Mouse (Mus musculus) liver, embryonic 12.5 days (tissue): ENCODE data around the gene Camta1. TPM values are rescaled to one million over a fixed set of nuclear protein-coding genes. Genes with fewer than 3 reads are reported as not detected.

Experiments used
- ATAC-seq: fragments of 200-750 bp; cut with Nextera tagmentation; 2 replicates; pipeline ENCODE4 v1.8.0; 2017; ENCODE audit warnings: moderate number of reproducible peaks, mild to moderate bottlenecking, moderate library complexity
- H3K27ac ChIP-seq: fragments of 300-500 bp; sonication (generic); 2 replicates; pipeline ENCODE4 v1.5.1; 2016; ENCODE audit warnings: mild to moderate bottlenecking
- H3K27me3 ChIP-seq: fragments of 300-500 bp; sonication (generic); replicated peaks from 2 replicates; pipeline ENCODE4 v1.6.1; 2016; ENCODE audit warnings: mild to moderate bottlenecking, moderate library complexity
- H3K36me3 ChIP-seq: fragments of 300-500 bp; sonication (generic); 2 replicates; pipeline ENCODE4 v1.6.1; 2016; ENCODE audit warnings: mild to moderate bottlenecking, moderate library complexity
- H3K4me1 ChIP-seq: fragments of 300-500 bp; sonication (generic); 2 replicates; pipeline ENCODE4 v1.6.1; 2016
- H3K4me2 ChIP-seq: fragments of 300-500 bp; sonication (generic); 2 replicates; pipeline ENCODE4 v1.6.1; 2016; ENCODE audit warnings: mild to moderate bottlenecking, moderate library complexity
- H3K4me3 ChIP-seq: fragments of 300-500 bp; sonication (generic); 2 replicates; pipeline ENCODE4 v1.5.1; 2016; ENCODE audit warnings: mild to moderate bottlenecking, moderate library complexity
- H3K9ac ChIP-seq: fragments of 300-500 bp; sonication (generic); 2 replicates; pipeline ENCODE4 v1.6.1; 2016; ENCODE audit warnings: mild to moderate bottlenecking, moderate library complexity
- H3K9me3 ChIP-seq: fragments of 300-500 bp; sonication (generic); replicated peaks from 2 replicates; pipeline ENCODE4 v1.6.1; 2016; ENCODE audit warnings: mild to moderate bottlenecking, moderate library complexity
- WGBS: fragments of 180-500 bp; shearing (Covaris S2); methylation state at CpG from one replicate; pipeline ENCODE4 v1.1.7; 2016; ENCODE audit not compliant: insufficient replicate concordance; 5-methylcytosine and 5-hydroxymethylcytosine counted together
- polyA plus RNA-seq: library from polyadenylated mRNA; unstranded; fragments of >200 nt; fragmentation: Nextera tagmentation; extraction: Ambion mirVana; gene quantifications from 2 replicates; pipeline ENCODE4 v1.2.1, GENCODE M21; 2016

The Camta1 gene
- polyA plus RNA-seq, 1 experiment from 2014 or later, result 49.6 TPM

- Histone ChIP-seq H3K36me3 (peaks cover 7% of the 10 kb centered on the region; the same call in 1 of the 2 replicates), H3K9ac (no peak overlapping the region), H3K4me2 (no peak overlapping the region), H3K9me3 (no peaks in the 10 kb centered on the region), H3K4me3 (no peak overlapping the region), H3K4me1 (peaks cover 67% of the 10 kb centered on the region), H3K27ac (no peak overlapping the region), H3K27me3 (no peaks in the 10 kb centered on the region)
- ATAC-seq, result peak; percentile 60; the same call in 1 of the 2 replicates
- WGBS, result 21% methylated on average over 3 of the region's 3 CpGs
Observed at GRCm38 (mm10) chr4:151817981-151818766, 43.5 kb downstream of the Camta1 start.

- H3K36me3 ChIP-seq, result 0 out of 2 replicates have a peak, but pooled peaks cover 2% of the 10 kb centered on the region
- WGBS, result 94% methylated on average over 4 of the region's 4 CpGs
- H3K4me2 ChIP-seq, result no peak overlapping the region
- H3K9me3 ChIP-seq, result no peaks in the 10 kb centered on the region
- no peak overlapping the region for H3K9ac ChIP-seq
- H3K4me1 ChIP-seq, result peaks cover 52% of the 10 kb centered on the region
- H3K4me3 ChIP-seq, result no peak overlapping the region
- no peak overlapping the region for H3K27ac ChIP-seq
- ATAC-seq, result no peak
- H3K27me3 ChIP-seq, result no peaks in the 10 kb centered on the region
Observed at GRCm38 (mm10) chr4:151813711-151814110, 48.0 kb downstream of the Camta1 start.

GRCm38 (mm10) chr4:151805685-151806084, 56.0 kb downstream of the Camta1 start:
- Histone ChIP-seq H3K27me3 (no peaks in the 10 kb centered on the region), H3K27ac (no peak overlapping the region), H3K36me3 (no peaks in the 10 kb centered on the region), H3K9me3 (no peaks in the 10 kb centered on the region), H3K9ac (no peak overlapping the region), H3K4me3 (no peak overlapping the region), H3K4me2 (no peak overlapping the region), H3K4me1 (peaks cover 21% of the 10 kb centered on the region)
- no peak for ATAC-seq
- WGBS, result 73% methylated on average over 4 of the region's 4 CpGs

GRCm38 (mm10) chr4:151805046-151805445, 56.6 kb downstream of the Camta1 start:
- Histone ChIP-seq H3K4me2 (no peak overlapping the region), H3K27ac (no peak overlapping the region), H3K9me3 (no peaks in the 10 kb centered on the region), H3K4me3 (no peak overlapping the region), H3K9ac (no peak overlapping the region), H3K27me3 (no peaks in the 10 kb centered on the region), H3K4me1 (peaks cover 23% of the 10 kb centered on the region), H3K36me3 (no peaks in the 10 kb centered on the region)
- no peak for ATAC-seq
- WGBS, result 82% methylated on average over 6 of the region's 6 CpGs

GRCm38 (mm10) chr4:151804208-151804607, 57.5 kb downstream of the Camta1 start:
- Histone ChIP-seq H3K9me3 (no peaks in the 10 kb centered on the region), H3K9ac (no peak overlapping the region), H3K36me3 (no peaks in the 10 kb centered on the region), H3K4me1 (peaks cover 23% of the 10 kb centered on the region), H3K27ac (no peak overlapping the region), H3K4me3 (no peak overlapping the region), H3K27me3 (no peaks in the 10 kb centered on the region), H3K4me2 (no peak overlapping the region)
- no peak for ATAC-seq
- 80% methylated on average over 2 of the region's 2 CpGs for WGBS

GRCm38 (mm10) chr4:151798630-151799029, 63.0 kb downstream of the Camta1 start:
- H3K4me1 ChIP-seq, result peaks cover 13% of the 10 kb centered on the region
- 78% methylated on average over 2 of the region's 2 CpGs for WGBS
- H3K9ac ChIP-seq, result no peak overlapping the region
- no peaks in the 10 kb centered on the region for H3K36me3 ChIP-seq
- H3K27ac ChIP-seq, result no peak overlapping the region
- H3K9me3 ChIP-seq, result no peaks in the 10 kb centered on the region
- no peak overlapping the region for H3K4me2 ChIP-seq
- no peaks in the 10 kb centered on the region for H3K27me3 ChIP-seq
- ATAC-seq, result no peak
- H3K4me3 ChIP-seq, result no peak overlapping the region

- H3K4me3 ChIP-seq, result no peak overlapping the region
- no peak for ATAC-seq
- WGBS, result 72% methylated on average over 5 of the region's 5 CpGs
- no peaks in the 10 kb centered on the region for H3K9me3 ChIP-seq
- H3K27ac ChIP-seq, result no peak overlapping the region
- no peaks in the 10 kb centered on the region for H3K4me1 ChIP-seq
- peaks cover 18% of the 10 kb centered on the region for H3K36me3 ChIP-seq
- H3K4me2 ChIP-seq, result no peak overlapping the region
- H3K9ac ChIP-seq, result no peak overlapping the region
- H3K27me3 ChIP-seq, result no peaks in the 10 kb centered on the region
Observed at GRCm38 (mm10) chr4:151793694-151794093, 68.0 kb downstream of the Camta1 start.

- Histone ChIP-seq H3K27ac (no peak overlapping the region), H3K36me3 (peaks cover 29% of the 10 kb centered on the region), H3K27me3 (no peaks in the 10 kb centered on the region), H3K4me1 (no peaks in the 10 kb centered on the region), H3K9me3 (no peaks in the 10 kb centered on the region), H3K4me2 (no peak overlapping the region), H3K9ac (no peak overlapping the region), H3K4me3 (no peak overlapping the region)
- 82% methylated on average over 16 of the region's 16 CpGs for WGBS
- ATAC-seq, result no peak
Observed at GRCm38 (mm10) chr4:151786946-151787705, 74.5 kb downstream of the Camta1 start.

GRCm38 (mm10) chr4:151780511-151780910, 81.2 kb downstream of the Camta1 start:
- Histone ChIP-seq H3K27ac (no peak overlapping the region), H3K36me3 (peaks cover 16% of the 10 kb centered on the region; the same call in 1 of the 2 replicates), H3K4me2 (no peak overlapping the region), H3K4me1 (no peaks in the 10 kb centered on the region), H3K27me3 (no peaks in the 10 kb centered on the region), H3K9ac (no peak overlapping the region), H3K4me3 (no peak overlapping the region), H3K9me3 (no peaks in the 10 kb centered on the region)
- ATAC-seq, result no peak
- 85% methylated on average over 6 of the region's 6 CpGs for WGBS

GRCm38 (mm10) chr4:151779962-151780459, 81.7 kb downstream of the Camta1 start:
- 81% methylated on average over 12 of the region's 12 CpGs for WGBS
- Histone ChIP-seq H3K4me2 (no peak overlapping the region), H3K9me3 (no peaks in the 10 kb centered on the region), H3K36me3 (peaks cover 16% of the 10 kb centered on the region; the same call in 1 of the 2 replicates), H3K9ac (no peak overlapping the region), H3K4me1 (no peaks in the 10 kb centered on the region), H3K27ac (no peak overlapping the region), H3K27me3 (no peaks in the 10 kb centered on the region), H3K4me3 (no peak overlapping the region)
- no peak for ATAC-seq

- H3K9ac ChIP-seq, result no peak overlapping the region
- peaks cover 16% of the 10 kb centered on the region; the same call in 1 of the 2 replicates for H3K36me3 ChIP-seq
- H3K4me3 ChIP-seq, result no peak overlapping the region
- H3K9me3 ChIP-seq, result no peaks in the 10 kb centered on the region
- 79% methylated on average over 4 of the region's 4 CpGs for WGBS
- no peak for ATAC-seq
- no peak overlapping the region for H3K27ac ChIP-seq
- no peaks in the 10 kb centered on the region for H3K4me1 ChIP-seq
- no peaks in the 10 kb centered on the region for H3K27me3 ChIP-seq
- no peak overlapping the region for H3K4me2 ChIP-seq
Observed at GRCm38 (mm10) chr4:151778511-151778910, 83.2 kb downstream of the Camta1 start.

- H3K4me3 ChIP-seq, result no peak overlapping the region
- no peak for ATAC-seq
- no peaks in the 10 kb centered on the region for H3K27me3 ChIP-seq
- H3K4me2 ChIP-seq, result no peak overlapping the region
- peaks cover 6% of the 10 kb centered on the region for H3K4me1 ChIP-seq
- no peaks in the 10 kb centered on the region for H3K9me3 ChIP-seq
- no peak overlapping the region for H3K27ac ChIP-seq
- H3K36me3 ChIP-seq, result peaks cover 16% of the 10 kb centered on the region; the same call in 1 of the 2 replicates
- H3K9ac ChIP-seq, result no peak overlapping the region
- 81% methylated on average over 6 of the region's 6 CpGs for WGBS
Observed at GRCm38 (mm10) chr4:151777451-151777850, 84.2 kb downstream of the Camta1 start.
